Mouse (Mus musculus) spleen, postnatal 36 days (tissue): ENCODE measurements at regions not wholly inside any gene's neighbourhood (a gene's known extent, or its start where the extent isn't known, plus 50 kb on each side); places are given as distances from the start of the nearest gene placed in this dataset.

Experiments used
- DNase-seq, 2 experiments: peaks; one replicate each; pipeline ENCODE4 v3.0.0; 2022; ENCODE audit warnings: low spot score in 2 of 2, mixed read lengths in 1 of 2

DNA sequence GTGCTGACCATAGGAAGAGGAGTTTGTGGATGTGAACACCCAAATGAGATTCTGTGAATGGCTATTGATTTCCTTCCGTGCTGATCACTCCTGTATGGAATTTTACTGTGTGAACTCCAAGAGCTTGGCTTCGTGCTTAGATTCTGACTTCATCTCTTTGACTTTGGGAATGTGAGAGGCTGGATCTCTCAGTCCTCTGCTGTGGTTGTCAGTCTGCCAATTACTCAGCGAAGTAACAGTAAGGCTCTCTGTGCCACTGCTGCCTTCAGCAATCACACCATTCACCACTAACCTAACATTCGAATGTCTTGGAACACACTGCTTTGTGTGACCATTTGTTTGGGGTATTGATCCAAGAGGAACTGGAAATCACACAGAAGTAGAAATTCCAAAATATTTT lies 291.5 kb downstream of the Gm21750 start:
- DNase-seq = no peak

DNA sequence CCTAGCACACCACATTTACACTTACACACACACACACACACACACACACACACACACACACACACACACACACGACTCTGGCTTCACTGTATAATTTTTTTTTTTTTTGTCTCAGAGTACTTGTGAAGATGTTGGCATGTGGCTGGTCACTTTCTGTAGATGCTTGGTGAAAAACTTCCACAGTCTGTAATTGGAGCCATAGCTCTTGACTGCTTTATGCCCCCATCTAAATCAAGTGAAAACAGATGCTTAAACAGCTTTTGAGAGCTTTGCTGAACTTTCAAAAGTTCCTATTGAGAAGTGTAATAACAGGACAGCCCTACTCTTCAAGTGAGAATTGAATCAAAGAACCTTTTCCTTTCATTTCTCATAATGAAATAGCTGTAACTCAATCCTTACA lies 317.7 kb downstream of the Gm21750 start:
- DNase-seq = no peak

DNA sequence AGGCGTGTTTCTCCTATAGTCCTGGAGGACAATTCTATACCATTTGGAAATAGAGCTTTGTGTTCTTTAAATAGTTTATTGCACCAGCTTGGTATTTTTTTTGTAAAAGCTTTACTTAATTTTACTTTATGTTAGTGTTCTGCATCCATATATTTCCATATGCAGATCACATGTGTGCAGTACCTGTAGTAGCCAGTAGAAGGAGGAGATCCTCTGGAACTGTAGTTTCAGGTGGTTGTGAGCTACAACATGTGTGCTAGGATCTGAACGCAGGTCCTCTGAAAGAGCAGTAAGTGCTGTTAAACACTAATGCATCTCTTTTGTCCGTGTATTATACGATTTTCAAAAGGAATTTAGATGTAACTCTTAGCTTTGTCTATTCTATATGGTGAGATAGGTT lies 335.2 kb downstream of the Gm21750 start:
- DNase-seq = no peak

DNA sequence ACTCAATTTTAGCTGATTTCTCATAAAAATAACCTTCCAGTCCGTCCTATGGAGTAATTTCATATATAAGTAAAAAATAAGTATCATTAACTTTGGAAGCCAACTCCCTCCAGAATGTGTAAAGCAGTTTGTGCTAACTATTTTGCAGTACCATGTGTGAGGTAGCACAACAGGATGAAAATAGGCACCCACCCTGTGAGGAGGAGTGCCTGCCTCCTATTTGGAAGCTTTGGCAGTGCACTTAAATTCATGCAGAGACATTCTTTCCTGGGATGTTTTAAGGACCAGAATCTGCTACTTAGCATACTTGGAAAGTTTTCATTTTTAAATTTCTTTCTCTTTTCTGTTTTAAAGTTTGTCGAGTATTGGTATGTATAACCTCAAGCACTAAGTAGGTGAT lies 336.8 kb downstream of the Gm21750 start:
- no peak for DNase-seq

DNA sequence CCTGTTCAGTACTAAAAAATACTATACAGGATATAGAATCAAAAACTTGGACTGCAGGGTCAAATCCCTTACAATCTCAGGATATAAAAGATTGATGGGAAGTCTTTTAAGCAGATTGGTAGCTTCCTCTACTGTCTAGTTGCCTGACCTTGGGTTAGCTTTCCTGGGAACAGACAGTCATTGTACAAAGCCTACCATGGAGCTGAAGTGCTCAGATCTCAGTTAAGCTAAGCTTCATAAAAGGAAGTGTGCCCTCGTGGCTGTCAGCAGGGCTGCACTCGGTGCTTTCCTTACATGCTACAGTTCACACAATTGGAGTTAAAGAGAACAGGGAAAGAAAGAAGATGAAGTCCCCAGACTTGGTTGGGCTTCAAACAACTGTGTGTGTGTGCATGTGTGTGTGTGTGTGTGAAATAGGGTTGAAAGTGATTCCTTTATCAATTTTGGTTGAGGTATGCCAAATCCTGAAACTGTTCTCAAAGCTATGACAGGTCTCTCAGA lies 338.4 kb downstream of the Gm21750 start:
- DNase-seq = no peak

DNA sequence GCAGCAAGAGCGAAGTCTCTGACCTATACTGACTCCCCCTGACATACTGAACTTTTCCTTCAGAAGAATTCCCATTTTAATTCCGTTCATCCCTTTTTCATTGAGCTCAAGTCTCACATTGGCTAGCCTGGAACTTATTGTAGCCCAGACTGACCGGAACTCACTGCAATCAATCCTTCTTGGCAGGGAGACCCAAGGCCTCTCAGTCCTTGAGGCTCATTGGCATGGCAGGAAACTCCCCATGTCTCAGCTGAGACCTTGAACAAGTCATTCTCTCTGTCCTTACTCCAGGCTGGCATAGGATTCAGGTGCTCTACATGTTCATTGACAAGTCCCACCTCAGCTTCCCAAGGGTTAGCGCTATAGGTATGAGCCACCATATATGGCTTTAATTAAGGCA lies 345.9 kb downstream of the Gm21750 start:
- no peak for DNase-seq

DNA sequence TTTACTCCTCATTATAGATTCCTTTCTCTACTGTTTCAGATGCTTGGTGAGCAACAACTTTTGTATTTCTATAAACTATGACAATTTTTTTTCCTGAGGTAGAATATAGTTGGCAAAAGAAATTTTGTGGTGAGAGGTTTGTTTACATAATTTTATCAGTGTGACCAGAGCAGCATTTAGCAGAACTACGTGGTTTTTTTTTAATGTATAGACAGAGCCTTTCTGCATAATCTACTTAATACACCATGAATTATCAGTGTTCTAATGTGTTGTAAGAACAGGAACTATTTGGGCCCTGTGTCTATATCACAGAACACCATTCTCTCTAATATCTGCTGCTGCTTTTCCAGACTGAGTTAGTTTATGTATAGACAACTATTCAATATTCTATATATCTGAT lies 350.5 kb downstream of the Gm21750 start:
- no peak for DNase-seq

DNA sequence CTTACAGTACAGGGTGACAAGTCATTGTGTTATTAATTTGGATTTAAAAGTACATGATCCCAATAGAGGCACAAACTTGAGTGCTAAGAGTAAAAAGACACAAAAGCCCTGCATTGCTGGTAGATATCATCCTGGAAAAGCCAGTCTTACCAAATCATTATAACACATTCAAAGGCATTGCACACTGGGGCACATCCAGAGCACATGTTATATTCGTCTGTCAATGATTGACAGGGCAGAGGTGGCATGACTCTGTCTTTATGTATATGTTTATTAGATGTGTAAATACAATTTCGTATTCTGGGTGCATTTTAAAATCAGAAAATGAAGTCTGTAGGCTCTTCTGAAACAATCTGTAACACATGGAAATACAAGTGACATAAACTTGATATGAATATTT lies 358.4 kb downstream of the Gm21750 start:
- no peak for DNase-seq

DNA sequence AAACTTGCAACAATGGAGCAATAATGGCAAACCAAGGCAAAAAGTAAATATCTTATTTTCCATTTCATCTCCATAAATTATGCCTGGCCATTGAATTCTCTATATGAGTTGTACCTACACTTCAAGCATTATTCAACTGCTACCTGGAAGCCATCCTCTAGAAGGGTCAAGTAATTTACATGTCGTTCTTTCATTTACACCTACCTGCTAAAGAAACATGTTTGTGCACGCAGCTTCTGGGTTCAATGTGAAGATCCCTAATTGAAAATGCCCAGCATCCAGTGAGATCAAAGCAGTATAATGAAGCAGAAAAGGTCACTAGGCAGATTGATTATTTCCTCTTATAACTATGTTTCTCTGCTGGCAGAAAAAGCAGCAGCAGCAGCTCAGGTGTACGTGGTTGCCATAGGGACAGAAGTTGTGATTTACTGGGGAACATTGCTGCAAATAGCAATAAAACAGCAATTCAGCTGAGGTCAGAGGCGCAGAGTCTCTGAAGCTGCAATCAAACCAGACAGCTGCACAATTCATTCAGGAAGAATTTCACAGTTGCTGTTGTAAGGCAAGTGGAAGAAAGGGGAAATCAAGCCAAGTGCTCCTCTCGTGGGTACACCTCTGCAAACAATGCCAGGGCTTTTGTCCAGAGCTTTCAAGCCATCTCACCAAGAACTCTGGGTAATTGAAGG lies 386.1 kb downstream of the Gm21750 start:
- DNase-seq = no peak

DNA sequence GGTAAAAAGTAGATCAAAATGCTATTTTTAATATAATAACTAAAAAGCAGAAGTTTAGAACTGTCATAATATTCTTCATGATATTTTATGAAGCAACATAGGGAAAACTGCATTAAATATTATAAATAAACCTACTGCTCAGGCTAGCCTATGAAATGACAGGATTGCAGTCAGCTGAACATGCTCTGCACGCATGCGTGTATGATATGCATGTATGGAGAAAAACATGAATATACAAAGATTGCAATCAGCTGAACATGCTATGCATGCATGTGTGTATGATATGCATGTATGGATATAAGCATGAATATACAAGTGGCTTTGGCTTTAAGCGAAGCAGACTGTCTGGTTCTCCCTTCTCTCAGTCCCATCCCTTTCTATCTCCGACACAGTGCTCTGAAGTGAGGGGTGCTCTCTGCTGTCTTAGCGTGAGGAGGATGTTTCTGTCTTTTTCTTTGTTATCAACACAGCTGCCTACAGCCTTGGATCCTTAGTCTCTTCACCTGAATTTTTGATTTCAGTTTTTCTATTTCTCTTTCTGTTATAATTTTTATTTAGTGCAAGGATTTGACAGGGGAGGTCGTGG lies 386.8 kb downstream of the Gm21750 start:
- no peak for DNase-seq

DNA sequence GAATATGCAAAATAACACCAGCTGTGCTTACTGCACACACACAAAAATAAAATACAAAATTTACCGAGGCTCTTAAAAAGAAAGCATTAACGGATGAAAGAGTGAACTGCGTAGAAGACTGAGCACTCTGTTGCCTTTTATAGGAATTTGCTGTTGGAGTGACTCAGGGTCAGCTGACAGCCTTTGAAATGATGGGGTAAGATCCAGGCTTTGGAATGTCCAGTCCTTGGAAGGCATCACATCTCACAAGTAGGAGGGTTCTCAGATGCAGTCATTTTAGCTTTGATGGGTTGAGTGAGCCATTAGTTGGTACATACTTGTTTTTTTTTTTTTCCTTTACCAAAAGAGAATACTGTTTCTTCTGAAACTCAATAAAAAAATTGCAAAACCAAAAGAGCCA lies 387.4 kb downstream of the Gm21750 start:
- DNase-seq = no peak

DNA sequence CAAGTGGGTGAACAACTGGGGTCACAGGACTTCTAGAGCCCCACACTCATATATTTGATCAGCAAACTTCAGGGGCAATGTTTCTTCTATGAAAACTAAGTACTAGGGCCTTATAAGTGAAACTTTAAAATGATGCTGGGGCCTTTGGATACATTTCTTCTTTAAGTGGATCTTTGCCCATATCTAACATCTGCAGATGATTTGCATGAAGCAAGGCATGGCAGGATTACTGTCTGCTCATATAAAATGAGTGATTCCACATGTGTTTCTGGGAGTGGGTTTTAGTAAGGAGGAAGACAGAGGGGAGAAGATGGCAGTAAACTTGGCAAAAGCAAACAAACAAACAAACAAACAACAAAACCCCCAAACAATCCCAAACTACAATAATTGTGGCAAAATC lies 405.0 kb downstream of the Gm21750 start:
- DNase-seq = no peak

DNA sequence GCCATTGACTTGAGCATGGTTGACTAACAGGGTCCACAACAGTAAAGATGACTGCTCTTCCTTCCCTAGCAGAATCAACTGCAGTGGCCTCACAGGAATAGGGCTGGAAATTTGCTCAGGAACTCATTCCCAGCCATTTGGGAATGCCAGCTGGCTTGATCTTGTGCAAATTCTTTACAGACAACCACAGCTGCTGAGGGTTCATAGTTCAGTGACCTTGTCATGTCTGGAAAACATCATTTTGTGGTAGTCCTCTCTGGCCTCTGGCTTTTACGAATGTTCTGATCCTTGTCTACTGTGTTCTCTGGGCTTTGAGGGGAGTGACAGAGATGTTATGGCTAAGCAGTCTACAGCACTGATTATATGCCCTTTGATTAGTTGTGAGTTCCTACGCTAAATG lies 432.0 kb downstream of the Gm21750 start:
- DNase-seq = no peak

DNA sequence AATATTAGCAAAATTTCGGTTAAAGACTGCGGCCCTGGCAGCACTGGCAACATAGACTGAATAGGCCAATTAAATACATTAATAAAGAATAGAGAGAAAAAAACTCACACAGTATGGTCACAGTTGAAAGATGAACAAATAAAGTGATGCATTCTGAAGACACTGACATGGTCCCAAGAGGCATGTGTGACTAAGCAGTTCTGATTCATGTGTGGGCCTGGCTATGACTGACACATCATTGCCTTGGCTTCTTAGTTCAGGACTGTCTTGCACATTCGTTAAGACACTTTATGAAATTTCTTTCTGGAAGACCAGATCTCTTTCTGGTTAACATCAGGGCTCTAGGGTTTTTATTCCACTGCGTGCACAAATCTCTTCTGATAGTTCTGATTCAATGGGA lies 438.7 kb downstream of the Gm21750 start:
- DNase-seq = no peak

DNA sequence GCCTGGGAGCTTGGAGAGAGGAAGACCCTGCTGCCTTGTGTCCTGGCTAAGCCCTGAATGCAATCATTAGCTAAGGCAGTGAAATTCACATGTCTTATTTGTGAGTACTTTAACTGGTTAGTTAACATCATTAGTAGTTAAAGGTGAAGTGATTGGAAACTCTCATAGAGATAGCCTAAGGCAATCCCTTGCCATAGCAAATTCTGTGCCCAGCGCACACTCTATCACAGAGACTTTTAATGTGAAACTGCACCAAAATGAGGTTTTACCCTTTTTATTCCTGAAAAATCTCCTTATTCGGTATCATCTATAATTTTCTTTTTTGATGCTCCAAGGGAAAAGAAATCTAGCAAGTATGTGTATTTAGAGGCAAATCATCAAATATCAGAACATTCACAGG lies 451.6 kb downstream of the Gm21750 start:
- no peak for DNase-seq

DNA sequence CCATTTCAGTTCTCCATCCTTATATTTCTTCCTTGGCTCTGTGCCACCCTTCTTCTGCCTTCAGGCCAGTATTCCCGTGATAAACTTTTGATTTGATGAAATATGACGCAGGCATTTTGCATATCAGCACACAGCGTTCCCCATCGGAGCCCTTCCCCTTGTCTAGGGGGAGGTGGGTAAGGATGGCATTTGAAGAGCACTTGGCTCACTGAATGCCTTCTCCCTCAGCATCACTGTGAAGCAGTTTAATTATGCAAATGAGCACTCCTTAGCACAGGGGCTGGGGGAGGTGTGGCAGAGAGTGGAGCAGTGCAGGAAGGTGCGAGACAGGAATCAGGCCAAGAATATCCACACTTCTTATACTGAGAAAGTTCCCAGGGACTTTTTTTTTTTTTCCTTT lies 452.1 kb downstream of the Gm21750 start:
- no peak for DNase-seq

DNA sequence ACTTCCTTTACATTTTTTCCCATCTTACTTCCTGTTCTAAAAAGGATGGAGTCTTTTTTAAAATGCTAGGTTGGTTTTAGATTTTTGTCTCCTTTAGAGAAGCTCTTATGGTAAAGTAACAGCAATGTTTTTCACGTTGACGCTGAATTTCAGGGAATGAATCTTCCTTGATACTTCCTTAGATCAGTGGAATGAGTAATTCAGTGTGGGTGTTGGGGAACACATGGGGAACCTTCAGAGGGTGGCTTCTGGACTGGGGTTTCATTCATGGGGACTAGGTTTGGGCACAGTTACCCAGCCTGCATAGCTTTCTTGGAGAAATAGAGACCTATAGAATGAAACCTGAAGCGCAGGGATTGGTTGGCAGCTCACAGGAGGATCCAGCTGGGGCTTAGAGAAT lies 452.5 kb downstream of the Gm21750 start:
- no peak for DNase-seq

DNA sequence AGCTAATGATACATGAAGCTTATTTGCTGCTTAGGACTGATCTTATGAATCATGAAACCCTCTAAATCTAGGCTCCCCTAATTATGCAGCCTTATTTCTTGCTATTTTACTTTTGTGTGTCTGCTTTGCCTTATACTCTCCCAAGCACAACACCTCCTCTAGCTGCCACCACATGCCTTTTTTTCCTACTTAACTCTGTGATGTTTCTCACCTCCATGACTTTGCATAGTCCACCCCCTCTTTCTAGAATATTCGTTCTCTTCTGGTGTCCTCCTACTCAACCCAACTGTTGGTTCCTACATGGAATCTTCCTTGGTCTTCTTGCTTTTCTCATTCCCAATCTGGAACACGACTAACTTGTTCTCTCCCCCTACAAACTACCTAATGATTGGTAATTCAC lies 456.7 kb downstream of the Gm21750 start:
- no peak for DNase-seq

DNA sequence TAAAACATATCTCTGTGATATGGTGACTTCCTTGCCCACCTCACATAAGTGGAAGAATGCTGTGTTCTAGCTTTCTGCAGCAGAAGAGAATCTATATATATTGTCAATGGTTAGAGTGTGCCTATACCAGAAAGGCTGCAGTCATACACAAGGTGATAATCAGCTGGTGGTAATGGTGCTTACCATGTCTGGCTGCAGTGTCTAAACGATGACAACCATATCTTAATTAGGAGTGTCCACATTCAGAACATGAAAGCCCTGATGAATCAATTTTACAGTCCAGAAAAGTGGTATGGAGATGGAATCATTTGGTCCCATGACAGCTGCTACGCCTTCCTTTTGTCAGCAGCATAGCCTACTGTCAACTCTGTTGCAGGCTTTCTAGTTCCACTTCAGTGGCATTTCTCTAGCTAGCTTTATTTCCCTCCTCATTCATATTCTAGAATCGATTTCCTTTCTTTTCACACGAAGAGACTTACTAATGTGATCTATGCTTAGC lies 484.2 kb downstream of the Gm21750 start:
- no peak for DNase-seq

DNA sequence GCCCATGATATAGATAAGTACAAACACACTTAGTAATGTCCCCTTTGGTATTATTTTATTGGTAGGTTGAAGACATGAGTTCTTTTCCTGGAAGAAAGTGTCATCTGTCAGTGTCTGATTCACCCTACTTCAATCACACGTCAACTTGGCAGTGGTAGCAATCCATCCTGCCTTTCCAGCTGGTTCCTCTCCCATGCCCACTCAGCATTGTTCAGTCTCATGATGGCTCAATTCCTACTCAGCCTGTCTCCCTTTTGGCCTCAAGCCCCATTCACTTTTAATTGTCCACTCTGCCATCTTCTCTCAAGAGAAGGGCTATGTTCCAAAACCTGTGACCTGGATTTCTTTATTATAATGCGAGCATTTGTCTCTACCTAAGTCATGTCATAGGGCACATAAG lies 474.4 kb upstream of the Htr2a start:
- no peak for DNase-seq

DNA sequence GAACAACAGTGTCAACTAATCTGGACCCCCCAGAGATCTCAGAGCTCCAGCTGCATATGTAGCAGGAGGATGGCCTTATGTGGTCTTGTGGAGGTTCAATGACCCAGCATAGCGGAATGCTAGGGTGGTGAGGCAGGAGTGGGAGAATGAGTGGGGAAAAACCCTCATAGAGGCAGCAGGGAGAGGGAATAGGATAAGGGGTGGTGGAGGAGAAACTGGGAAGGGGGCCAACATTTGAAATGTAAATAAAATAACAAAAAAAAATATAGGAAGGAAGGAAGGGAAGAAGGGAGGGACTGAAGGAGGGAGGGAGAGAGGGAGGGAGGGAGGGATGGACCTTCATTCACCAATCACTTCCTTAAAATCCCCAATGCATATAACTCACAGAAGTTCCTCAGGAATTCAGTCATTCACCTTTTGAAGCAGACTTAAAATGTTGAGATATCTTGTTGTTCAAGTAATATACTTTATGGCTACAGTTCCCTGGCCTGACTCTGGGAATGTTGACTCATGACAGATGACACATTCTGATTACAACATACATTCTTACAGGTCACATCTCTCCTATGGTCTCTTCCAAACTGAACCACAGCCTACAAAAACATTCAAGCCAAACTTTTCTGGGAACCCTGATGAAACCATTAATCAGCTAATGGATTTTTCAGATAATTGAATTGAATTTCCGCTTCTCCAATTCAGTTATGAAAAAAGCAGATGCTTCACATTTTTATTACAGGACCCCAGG lies 471.3 kb upstream of the Htr2a start:
- no peak for DNase-seq

DNA sequence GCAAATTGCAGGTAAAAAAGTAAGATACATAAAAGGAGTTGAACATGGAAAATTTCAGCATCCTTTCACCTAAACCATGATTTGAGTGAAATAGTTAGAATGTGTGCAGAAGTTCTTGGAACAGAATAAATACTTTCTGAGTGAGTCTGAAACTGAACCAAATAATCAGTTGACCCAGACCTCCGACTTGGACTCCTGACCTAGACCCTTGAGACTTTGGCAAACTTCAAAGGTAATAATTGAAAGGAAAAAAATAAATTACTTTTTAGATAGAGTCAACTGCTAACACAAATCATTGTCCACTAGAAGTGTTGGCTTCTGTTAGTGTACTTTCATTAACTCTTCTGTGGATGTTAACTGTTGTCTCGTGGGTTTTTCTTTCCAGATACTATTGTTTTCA lies 460.6 kb upstream of the Htr2a start:
- no peak for DNase-seq

DNA sequence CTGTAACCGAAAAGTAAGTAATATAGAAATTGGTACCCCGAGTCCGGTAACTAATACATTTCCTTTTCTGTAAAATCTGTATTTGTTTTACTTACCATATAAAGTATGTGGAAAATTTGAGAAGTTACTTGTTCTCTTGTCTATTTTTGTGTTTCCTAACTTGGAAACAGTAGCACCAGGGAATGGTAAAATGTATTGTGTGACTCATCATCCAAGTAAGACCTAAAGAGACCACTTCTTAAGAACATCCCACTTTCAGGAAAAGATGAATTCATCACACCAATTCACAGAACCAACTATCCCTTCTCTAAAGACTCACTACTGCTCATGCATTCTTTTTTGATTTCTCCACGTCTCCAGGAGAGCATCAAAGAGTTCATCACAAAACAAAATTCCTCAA lies 457.6 kb upstream of the Htr2a start:
- DNase-seq = no peak
